Mouse (Mus musculus) regulatory T cell (primary cell): ENCODE results near the gene Slc9a3r1.

ENCODE experiments used
- in situ Hi-C: fragments of 300-600 bp; cut with MboI, MseI; formaldehyde crosslinking; loops from one replicate; pipeline ENCODE4 v1.15.1; 2025; ENCODE audit warnings: high pct_unique_total_duplicates

Gene Slc9a3r1

GRCm38 (mm10) chr11:115223451-115223850 lies 60.3 kb downstream of the Slc9a3r1 start:
- in situ Hi-C loops: loop anchor here (5.0 kb wide), 1 partner anchor 954 kb away; no protein-coding TSS in a partner anchor

GRCm38 (mm10) chr11:115223877-115224276 lies 60.7 kb downstream of the Slc9a3r1 start:
- in situ Hi-C loops: loop anchor here (5.0 kb wide), 1 partner anchor 953 kb away; no protein-coding TSS in a partner anchor

- in situ Hi-C loops: loop anchor here (5.0 kb wide), 1 partner anchor 952 kb away; no protein-coding TSS in a partner anchor
Observed at GRCm38 (mm10) chr11:115224889-115225288, 61.7 kb downstream of the Slc9a3r1 start.

GRCm38 (mm10) chr11:115225301-115225700 lies 62.2 kb downstream of the Slc9a3r1 start:
- in situ Hi-C loops: no loop called here

GRCm38 (mm10) chr11:115226811-115227491 lies 63.8 kb downstream of the Slc9a3r1 start:
- in situ Hi-C loops: no loop called here

- in situ Hi-C loops: no loop called here
Observed at GRCm38 (mm10) chr11:115227640-115228039, 64.5 kb downstream of the Slc9a3r1 start.

- in situ Hi-C loops: no loop called here
Observed at GRCm38 (mm10) chr11:115228430-115228829, 65.3 kb downstream of the Slc9a3r1 start.

GRCm38 (mm10) chr11:115229021-115229930 lies 66.1 kb downstream of the Slc9a3r1 start:
- in situ Hi-C loops: no loop called here
